In the genomic region with DNA sequence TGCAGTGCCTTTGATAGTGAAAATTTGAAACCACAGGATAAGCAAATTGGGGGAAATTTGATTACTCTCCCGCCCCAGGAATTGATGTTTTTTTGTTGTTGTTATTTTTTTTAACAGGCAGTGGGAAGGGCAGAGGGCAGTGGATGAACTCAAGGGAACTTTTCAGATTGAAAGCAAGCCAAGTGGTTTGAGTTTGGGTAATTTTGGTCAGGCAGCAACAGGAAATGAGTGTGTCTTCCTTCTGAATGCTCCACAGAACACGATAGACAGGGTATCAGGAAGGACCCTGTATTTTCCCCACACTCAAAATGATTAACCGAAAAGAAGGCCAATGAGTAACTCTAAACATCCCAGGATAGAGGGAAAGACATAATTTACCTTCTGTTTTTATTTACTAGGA, we compare ENCODE assay signal across 21 mouse cellular contexts.
A peak's percentile ranks its signal among the peaks of the same experiment; 100 is the strongest.
DNase-seq lines count a peak whose midpoint lies in the region.
"Had no signal": no experiment of that assay in that cellular context is flagged by ENCODE, and none has a peak within 500 bp of the region (broad histone marks: within the 10 kb centered on the region; RNA-seq: fewer than 3 reads in every experiment).

No protein-coding gene starts in this region.

- WGBS in heart, embryonic 10.5 days = 69% methylated on average over 3 of the region's 3 CpGs

- peak; percentile 24 for DNase-seq in heart, embryonic 10.5 days (ENCODE audit: low spot score)
- DNase-seq in heart, adult 11 months = no peak
- DNase-seq in kidney, postnatal 14 days = peak; percentile 63
- no peak for DNase-seq in kidney, postnatal 4 days
- DNase-seq in 3T3-L1 (ENCODE audit: low read depth, low spot score) (peak; percentile 15), adipocyte (ENCODE audit: low spot score) (peak; percentile 6)
- no peak for DNase-seq in thymus, postnatal 14 days
- DNase-seq: adrenal gland, adult 8-10 months; cerebellum, adult 2 months; cerebellum, postnatal 14 days; forebrain, postnatal 0 days; gastrocnemius, postnatal 14 days; left cerebral cortex, postnatal 4 days; midbrain, embryonic 14.5 days had no signal

- no peaks in the 10 kb centered on the region for H3K9me3 ChIP-seq in heart, embryonic 10.5 days
- H3K9me3 ChIP-seq: embryonic facial prominence, embryonic 10.5 days; embryonic facial prominence, embryonic 15.5 days; forebrain, embryonic 12.5 days; lung, embryonic 15.5 days had no signal

- H3K4me3 ChIP-seq in heart, embryonic 10.5 days = no peak overlapping the region
- H3K4me3 ChIP-seq: embryonic facial prominence, embryonic 10.5 days; embryonic facial prominence, embryonic 15.5 days; forebrain, embryonic 12.5 days; lung, embryonic 15.5 days had no signal

- H3K27ac ChIP-seq in heart, embryonic 10.5 days = no peak overlapping the region
- H3K27ac ChIP-seq: embryonic facial prominence, embryonic 10.5 days; embryonic facial prominence, embryonic 15.5 days; forebrain, embryonic 12.5 days; kidney, postnatal 0 days; liver, embryonic 14.5 days; lung, embryonic 15.5 days had no signal

- H3K27me3 ChIP-seq in heart, embryonic 10.5 days (ENCODE audit: insufficient read depth, poor library complexity, severe bottlenecking) = no peaks in the 10 kb centered on the region
- H3K27me3 ChIP-seq: CH12.LX; embryonic facial prominence, embryonic 15.5 days; forebrain, embryonic 12.5 days; lung, embryonic 15.5 days had no signal

- no peaks in the 10 kb centered on the region for H3K36me3 ChIP-seq in heart, embryonic 10.5 days
- H3K36me3 ChIP-seq: embryonic facial prominence, embryonic 10.5 days; embryonic facial prominence, embryonic 15.5 days; forebrain, embryonic 12.5 days; lung, embryonic 15.5 days had no signal

- H3K4me1 ChIP-seq in heart, embryonic 10.5 days = no peaks in the 10 kb centered on the region
- H3K4me1 ChIP-seq: embryonic facial prominence, embryonic 15.5 days; forebrain, embryonic 12.5 days; lung, embryonic 15.5 days had no signal

Comparison
In these comparisons a context has a peak if more than half of its experiments do, and no peak if none do; other contexts are left out.
1. DNase-seq: peak in heart, embryonic 10.5 days (single experiment), kidney, postnatal 14 days (single experiment), 3T3-L1 (single experiment) and adipocyte (single experiment); none in heart, adult 11 months (single experiment), kidney, postnatal 4 days (0 of 2) and thymus, postnatal 14 days (single experiment).